Mouse (Mus musculus) MEL (cell line): ENCODE measurements at regions not wholly inside any gene's neighbourhood (a gene's known extent, or its start where the extent isn't known, plus 50 kb on each side); places are given as distances from the start of the nearest gene placed in this dataset.

Experiments used
- DNase-seq: peaks from one replicate; pipeline ENCODE4 v3.0.0; 2011; ENCODE audit warnings: low read depth, low spot score
- H3K27ac ChIP-seq: 2 replicates; pipeline ENCODE4 v1.5.1; 2012; ENCODE audit warnings: low read depth, mild to moderate bottlenecking, control low read depth, low read length, moderate library complexity; ENCODE audit not compliant: control insufficient read depth
- H3K27me3 ChIP-seq, 2 experiments: fragments of 150-350 bp in 1 of 2; sonication (generic) in 1 of 2; 2 replicates each; pipeline ENCODE4 v1.6.1; 2012; ENCODE audit warnings: low read length in 2 of 2, mild to moderate bottlenecking in 2 of 2, improper control_type of control experiment in 1 of 2, moderate library complexity in 1 of 2; ENCODE audit not compliant: insufficient read depth in 2 of 2, control insufficient read depth in 1 of 2
- H3K36me3 ChIP-seq, 2 experiments: 2 replicates each; pipeline ENCODE4 v1.6.1; 2012 to 2014; ENCODE audit warnings: low read length in 2 of 2, improper control_type of control experiment in 1 of 2, inconsistent platforms in 1 of 2, mild to moderate bottlenecking in 1 of 2; ENCODE audit not compliant: insufficient read depth in 2 of 2, control insufficient read depth in 1 of 2
- H3K4me1 ChIP-seq, 2 experiments: fragments of 150-350 bp in 1 of 2; sonication (generic) in 1 of 2; 2 replicates each; pipeline ENCODE4 v1.6.1; 2012; ENCODE audit warnings: low read length in 2 of 2, improper control_type of control experiment in 1 of 2, mild to moderate bottlenecking in 1 of 2; ENCODE audit not compliant: insufficient read depth in 2 of 2, control insufficient read depth in 1 of 2
- H3K4me3 ChIP-seq, 2 experiments: fragments of 150-350 bp in 1 of 2; sonication (generic) in 1 of 2; 2 replicates each; pipeline ENCODE4 v1.5.1; 2012; ENCODE audit warnings: low read depth in 2 of 2, low read length in 2 of 2, mild to moderate bottlenecking in 2 of 2, moderate library complexity in 2 of 2, control low read depth in 1 of 2, improper control_type of control experiment in 1 of 2; ENCODE audit not compliant: control insufficient read depth in 1 of 2, insufficient read depth in 1 of 2
- H3K79me2 ChIP-seq: 2 replicates; pipeline ENCODE4 v1.6.1; 2012; ENCODE audit warnings: mild to moderate bottlenecking, low read length, moderate library complexity; ENCODE audit not compliant: control insufficient read depth, poor library complexity, insufficient read depth
- H3K9ac ChIP-seq: 2 replicates; pipeline ENCODE4 v1.6.1; 2012; ENCODE audit warnings: low read depth, mild to moderate bottlenecking, control low read depth, low read length, moderate library complexity; ENCODE audit not compliant: control insufficient read depth, poor library complexity, severe bottlenecking
- H3K9me3 ChIP-seq: fragments of 150-350 bp; sonication (generic); replicated peaks from 2 replicates; pipeline ENCODE4 v1.6.1; 2012; ENCODE audit warnings: mild to moderate bottlenecking, low read length, improper control_type of control experiment, moderate library complexity; ENCODE audit not compliant: insufficient read depth
- BHLHE40 ChIP-seq: IDR thresholded peaks from 2 replicates; pipeline ENCODE4 v1.6.1; 2012; ENCODE audit warnings: low read depth, mild to moderate bottlenecking, inconsistent platforms, low read length, improper control_type of control experiment, borderline replicate concordance
- CHD2 ChIP-seq: IDR thresholded peaks from 2 replicates; pipeline ENCODE4 v1.6.1; 2011; ENCODE audit warnings: low read length, improper control_type of control experiment
- CTCF ChIP-seq, 3 experiments: IDR thresholded peaks in 2 of 3; conservative IDR thresholded peaks in 1 of 3; 2 replicates each; pipeline ENCODE4 v1.5.1; 2011 to 2012; ENCODE audit warnings: low read length in 3 of 3, low read depth in 2 of 3, mild to moderate bottlenecking in 2 of 3, improper control_type of control experiment in 1 of 3, inconsistent platforms in 1 of 3, mixed read lengths in 1 of 3, moderate library complexity in 1 of 3; ENCODE audit not compliant: control insufficient read depth in 1 of 3, insufficient read depth in 1 of 3, poor library complexity in 1 of 3, severe bottlenecking in 1 of 3
- E2F4 ChIP-seq: IDR thresholded peaks from 2 replicates; pipeline ENCODE4 v1.6.1; 2011; ENCODE audit warnings: low read depth, low read length, improper control_type of control experiment, borderline replicate concordance
- ELF1 ChIP-seq: IDR thresholded peaks from 2 replicates; pipeline ENCODE4 v1.6.1; 2014; ENCODE audit warnings: low read depth, mild to moderate bottlenecking, inconsistent platforms, low read length, improper control_type of control experiment, moderate library complexity
- EP300 ChIP-seq, 2 experiments: IDR thresholded peaks; 2 replicates each; pipeline ENCODE4 v1.6.1; 2011; ENCODE audit warnings: improper control_type of control experiment in 2 of 2, low read length in 2 of 2, low read depth in 1 of 2, mild to moderate bottlenecking in 1 of 2
- GABPA ChIP-seq: IDR thresholded peaks from 2 replicates; pipeline ENCODE4 v1.6.1; 2012; ENCODE audit warnings: low read depth, mild to moderate bottlenecking, inconsistent platforms, low read length, improper control_type of control experiment, moderate library complexity
- GATA1 ChIP-seq: IDR thresholded peaks from 2 replicates; pipeline ENCODE4 v1.6.1; 2011; ENCODE audit warnings: low read depth, low read length, improper control_type of control experiment
- MAX ChIP-seq: IDR thresholded peaks from 2 replicates; pipeline ENCODE4 v1.6.1; 2011; ENCODE audit warnings: low read length, improper control_type of control experiment
- MAZ ChIP-seq: IDR thresholded peaks from 2 replicates; pipeline ENCODE4 v1.6.1; 2012; ENCODE audit warnings: low read depth, mild to moderate bottlenecking, inconsistent platforms, low read length, improper control_type of control experiment
- MEF2A ChIP-seq: IDR thresholded peaks from 2 replicates; pipeline ENCODE4 v1.6.1; 2014; ENCODE audit warnings: low read depth, mild to moderate bottlenecking, inconsistent platforms, low read length, improper control_type of control experiment; ENCODE audit not compliant: poor library complexity, insufficient replicate concordance, severe bottlenecking; ENCODE audit errors: extremely low read depth
- MXI1 ChIP-seq: IDR thresholded peaks from 2 replicates; pipeline ENCODE4 v1.6.1; 2011; ENCODE audit warnings: mild to moderate bottlenecking, low read depth, low read length, improper control_type of control experiment
- NRF1 ChIP-seq: IDR thresholded peaks from 2 replicates; pipeline ENCODE4 v1.6.1; 2014; ENCODE audit warnings: low read depth, mild to moderate bottlenecking, inconsistent platforms, low read length, improper control_type of control experiment, moderate library complexity; ENCODE audit not compliant: poor library complexity, insufficient read depth, severe bottlenecking
- POLR2AphosphoS5 ChIP-seq: IDR thresholded peaks from 2 replicates; pipeline ENCODE4 v1.6.1; 2012; ENCODE audit warnings: low read depth, borderline replicate concordance, mild to moderate bottlenecking, inconsistent platforms, low read length, moderate library complexity, mixed read lengths
- RAD21 ChIP-seq: IDR thresholded peaks from 2 replicates; pipeline ENCODE4 v1.6.1; 2011; ENCODE audit warnings: mild to moderate bottlenecking, low read depth, low read length, improper control_type of control experiment
- SIN3A ChIP-seq: IDR thresholded peaks from 2 replicates; pipeline ENCODE4 v1.6.1; 2012; ENCODE audit warnings: low read length, improper control_type of control experiment, inconsistent platforms
- SMC3 ChIP-seq: IDR thresholded peaks from 2 replicates; pipeline ENCODE4 v1.6.1; 2011; ENCODE audit warnings: low read depth, low read length, improper control_type of control experiment
- UBTF ChIP-seq: IDR thresholded peaks from 2 replicates; pipeline ENCODE4 v1.6.1; 2012; ENCODE audit warnings: low read depth, mild to moderate bottlenecking, inconsistent platforms, low read length, improper control_type of control experiment, moderate library complexity, borderline replicate concordance; ENCODE audit not compliant: insufficient read depth
- USF1 ChIP-seq: IDR thresholded peaks from 2 replicates; pipeline ENCODE4 v1.6.1; 2014; ENCODE audit warnings: low read depth, mild to moderate bottlenecking, inconsistent platforms, low read length, improper control_type of control experiment, moderate library complexity
- USF2 ChIP-seq, 2 experiments: IDR thresholded peaks; 2 replicates each; pipeline ENCODE4 v1.6.1; 2011 to 2012; ENCODE audit warnings: improper control_type of control experiment in 2 of 2, low read length in 2 of 2, borderline replicate concordance in 1 of 2, inconsistent platforms in 1 of 2, low read depth in 1 of 2, mild to moderate bottlenecking in 1 of 2; ENCODE audit not compliant: insufficient read depth in 1 of 2
- ZC3H11A ChIP-seq: IDR thresholded peaks from 2 replicates; pipeline ENCODE4 v1.6.1; 2012; ENCODE audit warnings: low read depth, mild to moderate bottlenecking, inconsistent platforms, low read length, improper control_type of control experiment
- ZKSCAN1 ChIP-seq: IDR thresholded peaks from 2 replicates; pipeline ENCODE4 v1.6.1; 2012; ENCODE audit warnings: low read depth, mild to moderate bottlenecking, inconsistent platforms, low read length, improper control_type of control experiment, moderate library complexity
- ZMIZ1 ChIP-seq: IDR thresholded peaks from 2 replicates; pipeline ENCODE4 v1.6.1; 2012; ENCODE audit warnings: low read depth, mild to moderate bottlenecking, inconsistent platforms, low read length, improper control_type of control experiment, moderate library complexity
- ZNF384 ChIP-seq: IDR thresholded peaks from 2 replicates; pipeline ENCODE4 v1.6.1; 2012; ENCODE audit warnings: low read depth, mild to moderate bottlenecking, inconsistent platforms, low read length, improper control_type of control experiment

- Histone ChIP-seq H3K4me3 (peak overlapping the region in 1 of 2 experiments; percentile 50; a peak in 2 of 4 replicates), H3K9me3 (no peaks in the 10 kb centered on the region), H3K4me1 (peaks cover 0 to 7% of the 10 kb centered on the region in 2 experiments; a peak in 1 of 4 replicates), H3K27ac (no peak overlapping the region), H3K9ac (no peak overlapping the region), H3K79me2 (no peaks in the 10 kb centered on the region), H3K36me3 (no peaks in the 10 kb centered on the region; a peak in 1 of 4 replicates), H3K27me3 (no peaks in the 10 kb centered on the region)
- DNase-seq: peak; percentile 85
- TF ChIP-seq MEF2A: no peak
- 0 out of 2 replicates have a peak, but pooled peaks have one; percentile 39 for TF ChIP-seq SIN3A
- no peak for TF ChIP-seq NRF1
- TF ChIP-seq MAX: no peak
- no peak for TF ChIP-seq UBTF
- no peak for TF ChIP-seq MXI1
- no peak for TF ChIP-seq CHD2
- no peak for TF ChIP-seq USF2 (IDR thresholded peaks at IDR 0.05; ENCODE audit: borderline replicate concordance in 1 of 2, insufficient read depth in 1 of 2, low read depth in 1 of 2, low read length in 2 of 2)
- peak; percentile 79 for TF ChIP-seq ZC3H11A
- TF ChIP-seq USF1: no peak
- TF ChIP-seq BHLHE40: no peak
- no peak for TF ChIP-seq ZNF384
- TF ChIP-seq E2F4: no peak
- TF ChIP-seq ELF1: no peak
- TF ChIP-seq SMC3: peak; percentile 83
- TF ChIP-seq MAZ: no peak
- peak; percentile 92 for TF ChIP-seq RAD21
- TF ChIP-seq POLR2AphosphoS5: no peak
- no peak for TF ChIP-seq GATA1
- no peak for TF ChIP-seq ZMIZ1
- peak; percentile 71 to 92 (median 82) for TF ChIP-seq CTCF (IDR thresholded peaks at IDR 0.05 in 2 of 3, conservative IDR thresholded peaks at IDR 0.05 in 1 of 3; ENCODE audit: control insufficient read depth in 1 of 3, insufficient read depth in 1 of 3, low read depth in 2 of 3, low read length in 3 of 3, poor library complexity in 1 of 3, severe bottlenecking in 1 of 3)
- no peak for TF ChIP-seq EP300 (IDR thresholded peaks at IDR 0.05; ENCODE audit: low read depth in 1 of 2, low read length in 2 of 2)
- no peak for TF ChIP-seq GABPA
- TF ChIP-seq ZKSCAN1: no peak
Measured at GRCm38 (mm10) chr2:61493918-61494712, 84.3 kb upstream of the Tank start.
